9 mouse cellular contexts compared by ENCODE assay signal in the genomic region with DNA sequence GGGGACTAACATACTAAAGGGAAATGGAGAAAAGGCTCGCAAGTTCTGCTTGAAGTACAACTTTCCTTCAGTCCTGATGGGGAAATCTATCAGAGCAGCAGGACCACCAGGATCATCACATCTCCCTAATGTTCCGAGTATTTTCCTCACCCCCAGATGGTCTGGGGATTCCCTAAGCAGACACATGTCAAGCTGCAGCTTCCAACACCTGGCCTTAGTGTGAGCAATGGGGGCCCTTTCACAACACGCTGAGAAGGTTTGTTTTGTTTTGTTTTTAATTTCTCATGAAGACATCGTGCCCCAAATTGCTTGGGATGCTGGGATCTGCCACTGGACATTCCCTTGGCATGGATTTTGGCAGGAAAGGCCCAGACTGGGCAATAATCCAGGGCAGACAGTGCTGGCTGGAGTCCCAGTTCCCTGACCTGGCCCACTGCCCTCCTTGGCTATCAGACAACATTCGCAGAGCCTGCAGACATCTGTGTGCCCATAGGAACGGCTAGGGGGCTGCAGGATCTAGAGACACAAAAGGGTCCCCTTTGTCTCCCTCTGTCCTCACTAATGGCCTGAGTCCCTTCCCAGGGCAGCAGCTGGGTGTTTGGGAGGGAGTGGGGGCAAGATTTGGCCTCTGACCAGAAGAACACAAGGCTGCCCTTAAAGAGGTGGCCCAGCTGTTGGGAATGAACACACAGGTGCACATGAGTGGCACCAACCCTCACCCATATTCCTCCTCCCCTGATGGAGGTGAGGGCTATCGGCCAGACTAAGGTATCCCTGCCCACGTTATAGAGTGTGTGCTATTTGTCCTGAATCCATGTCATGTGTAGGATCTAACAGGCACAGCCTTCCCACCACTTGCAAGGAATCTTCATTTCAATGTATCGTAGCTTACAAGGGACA.
DNase-seq lines count a peak whose midpoint lies in the region; ATAC-seq and TF ChIP-seq lines count a peak whose summit lies in the region.
"Had no signal": no experiment of that assay in that cellular context is flagged by ENCODE, and none has a peak within 500 bp of the region (broad histone marks: within the 10 kb centered on the region; RNA-seq: fewer than 3 reads in every experiment).

No protein-coding gene starts in this region.

- WGBS in cerebellum, adult 2 months, result 13% methylated on average over 9 of the region's 9 CpGs
- 68% methylated on average over 9 of the region's 9 CpGs for WGBS in neural tube, embryonic 14.5 days

- H3K36me3 ChIP-seq in neural tube, embryonic 14.5 days (ENCODE audit: control insufficient read depth, insufficient read depth, low read length), result no peaks in the 10 kb centered on the region
- H3K36me3 ChIP-seq: embryonic facial prominence, embryonic 12.5 days had no signal

- no peak for TF ChIP-seq CTCF in cerebellum, adult 2 months (IDR thresholded peaks at IDR 0.05; ENCODE audit: borderline replicate concordance, insufficient read depth, low read depth, low read length)

- H3K27ac ChIP-seq in cerebellum, adult 2 months (ENCODE audit: insufficient read depth, low read length), result no peak overlapping the region
- no peak overlapping the region for H3K27ac ChIP-seq in neural tube, embryonic 14.5 days (ENCODE audit: low read depth, low read length)
- H3K27ac ChIP-seq: embryonic facial prominence, embryonic 12.5 days had no signal

- H3K4me1 ChIP-seq in cerebellum, adult 2 months (ENCODE audit: control insufficient read depth, insufficient read depth, low read length), result peaks cover 4% of the 10 kb centered on the region; the same call in 1 of the 2 replicates
- H3K4me1 ChIP-seq in neural tube, embryonic 14.5 days (ENCODE audit: control insufficient read depth, insufficient read depth, low read length), result no peaks in the 10 kb centered on the region
- H3K4me1 ChIP-seq: embryonic facial prominence, embryonic 12.5 days had no signal

- intact Hi-C loops in heart, postnatal 25 days (cut with DNase I), result no loop called here
- intact Hi-C loops in heart, postnatal 36 days (cut with DNase I), result no loop called here

- no peaks in the 10 kb centered on the region for H3K9me3 ChIP-seq in neural tube, embryonic 14.5 days (ENCODE audit: control insufficient read depth, low read length)
- H3K9me3 ChIP-seq: embryonic facial prominence, embryonic 12.5 days had no signal

- no peaks in the 10 kb centered on the region for H3K27me3 ChIP-seq in cerebellum, adult 2 months (ENCODE audit: control insufficient read depth, insufficient read depth, low read length)
- H3K27me3 ChIP-seq in neural tube, embryonic 14.5 days (ENCODE audit: control insufficient read depth, insufficient read depth, low read length), result no peaks in the 10 kb centered on the region
- H3K27me3 ChIP-seq: embryonic facial prominence, embryonic 12.5 days had no signal

- peak; percentile 18 for DNase-seq in heart, adult 8-10 months (ENCODE audit: low spot score)
- no peak for DNase-seq in heart, postnatal 25 days (ENCODE audit: low spot score)
- peak; percentile 29 for DNase-seq in adipocyte (ENCODE audit: low spot score)
- DNase-seq in cerebellum, adult 2 months, result peak; percentile 44 to 55
- peak; percentile 43 to 51 for DNase-seq in heart, postnatal 36 days
- no peak for DNase-seq in yolk sac, embryonic 10.5 days (ENCODE audit: low spot score)

- no peak for TF ChIP-seq POLR2A in cerebellum, adult 2 months (IDR thresholded peaks at IDR 0.05; ENCODE audit: borderline replicate concordance, insufficient read depth, low read length)

- peak; percentile 90 for ATAC-seq in neural tube, embryonic 14.5 days (ENCODE audit: low read depth)
- no peak for ATAC-seq in CD4-positive, CD25-positive, alpha-beta regulatory T cell, adult 4 months

- H3K4me2 ChIP-seq in neural tube, embryonic 14.5 days (ENCODE audit: low read depth, low read length), result no peak overlapping the region
- H3K4me2 ChIP-seq: embryonic facial prominence, embryonic 12.5 days had no signal

- H3K4me3 ChIP-seq in cerebellum, adult 2 months (replicated peaks; ENCODE audit: insufficient read depth, low read depth, low read length), result no peak overlapping the region
- no peak overlapping the region for H3K4me3 ChIP-seq in neural tube, embryonic 14.5 days (ENCODE audit: low read depth, low read length)
- H3K4me3 ChIP-seq: embryonic facial prominence, embryonic 12.5 days had no signal

- H3K9ac ChIP-seq in neural tube, embryonic 14.5 days (replicated peaks; ENCODE audit: low read depth, low read length), result no peak overlapping the region
- H3K9ac ChIP-seq: embryonic facial prominence, embryonic 12.5 days had no signal

Comparison
In these comparisons a context has a peak if more than half of its experiments do, and no peak if none do; other contexts are left out.
1. DNase-seq: peak in heart, adult 8-10 months (single experiment), adipocyte (single experiment), cerebellum, adult 2 months (2 of 2) and heart, postnatal 36 days (2 of 2); none in heart, postnatal 25 days (single experiment) and yolk sac, embryonic 10.5 days (single experiment).